Mouse (Mus musculus): ENCODE data around the gene Spef2. TPM values are rescaled to one million over a fixed set of nuclear protein-coding genes. Genes with fewer than 3 reads are reported as not detected.

Gene Spef2
- polyA plus RNA-seq, 1 experiment from 2014 or later, result 1.8 TPM

GRCm38 (mm10) chr15:9629660-9630059, 119.0 kb downstream of the Spef2 start:
- no peaks in the 10 kb centered on the region for H3K9me3 ChIP-seq (ENCODE audit: control insufficient read depth, low read length)
- no peaks in the 10 kb centered on the region for H3K36me3 ChIP-seq (ENCODE audit: control insufficient read depth, insufficient read depth, low read length)
- H3K4me1 ChIP-seq (replicated peaks; ENCODE audit: control insufficient read depth, insufficient read depth, low read length), result no peaks in the 10 kb centered on the region
- no peak overlapping the region for H3K4me2 ChIP-seq (replicated peaks; ENCODE audit: low read depth, low read length)
- no peak for DNase-seq (ENCODE audit: low spot score)
- ATAC-seq (ENCODE audit: low FRiP score), result no peak
- H3K27ac ChIP-seq (ENCODE audit: low read depth, low read length), result no peak overlapping the region
- no peak overlapping the region for H3K4me3 ChIP-seq (ENCODE audit: low read depth, low read length)
- WGBS, result 61% methylated on average over 1 of the region's 1 CpGs
- H3K27me3 ChIP-seq (ENCODE audit: control insufficient read depth, insufficient read depth, low read length), result no peaks in the 10 kb centered on the region
- H3K9ac ChIP-seq (ENCODE audit: low read depth, low read length), result no peak overlapping the region

- H3K27ac ChIP-seq (ENCODE audit: low read depth, low read length), result no peak overlapping the region
- H3K4me3 ChIP-seq (ENCODE audit: low read depth, low read length), result no peak overlapping the region
- no peak overlapping the region for H3K9ac ChIP-seq (ENCODE audit: low read depth, low read length)
- DNase-seq (ENCODE audit: low spot score) (no peak), ATAC-seq (ENCODE audit: low FRiP score) (no peak)
- no peaks in the 10 kb centered on the region for H3K9me3 ChIP-seq (ENCODE audit: control insufficient read depth, low read length)
- no peak overlapping the region for H3K4me2 ChIP-seq (replicated peaks; ENCODE audit: low read depth, low read length)
- no peaks in the 10 kb centered on the region for H3K4me1 ChIP-seq (replicated peaks; ENCODE audit: control insufficient read depth, insufficient read depth, low read length)
- H3K27me3 ChIP-seq (ENCODE audit: control insufficient read depth, insufficient read depth, low read length), result no peaks in the 10 kb centered on the region
- H3K36me3 ChIP-seq (ENCODE audit: control insufficient read depth, insufficient read depth, low read length), result no peaks in the 10 kb centered on the region
- WGBS, result 76% methylated on average over 2 of the region's 2 CpGs
Measured at GRCm38 (mm10) chr15:9624619-9625018, 124.0 kb downstream of the Spef2 start.

- ATAC-seq (ENCODE audit: low FRiP score), result no peak
- no peak for DNase-seq (ENCODE audit: low spot score)
- WGBS, result 79% methylated on average over 4 of the region's 4 CpGs
Measured at GRCm38 (mm10) chr15:9608177-9608576, 140.5 kb downstream of the Spef2 start.

DNA sequence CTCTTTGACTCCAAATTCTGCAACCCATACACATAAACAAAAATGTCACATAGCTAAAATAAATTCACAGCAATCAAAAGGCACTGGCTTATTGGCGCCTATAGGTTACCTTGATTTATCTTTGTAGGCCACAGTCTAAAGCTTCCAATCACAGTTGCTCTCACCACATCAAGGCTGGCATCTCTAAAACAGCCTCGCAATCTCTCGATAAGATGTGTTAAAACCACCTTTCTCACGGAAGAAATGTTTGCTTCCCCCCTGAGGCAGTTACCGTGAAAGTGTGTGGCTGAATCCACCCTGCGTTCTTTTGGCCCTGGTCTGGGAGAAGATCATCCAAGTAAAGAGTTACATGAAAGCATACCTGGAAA, 148.6 kb downstream of the Spef2 start:
- H3K4me3 ChIP-seq (ENCODE audit: low read depth, low read length), result no peak overlapping the region
- DNase-seq (ENCODE audit: low spot score), result no peak
- WGBS, result 96% methylated on average over 6 of the region's 6 CpGs
- H3K27ac ChIP-seq (ENCODE audit: low read depth, low read length), result no peak overlapping the region
- no peaks in the 10 kb centered on the region for H3K9me3 ChIP-seq (ENCODE audit: control insufficient read depth, low read length)
- no peaks in the 10 kb centered on the region for H3K4me1 ChIP-seq (replicated peaks; ENCODE audit: control insufficient read depth, insufficient read depth, low read length)
- H3K9ac ChIP-seq (ENCODE audit: low read depth, low read length), result no peak overlapping the region
- H3K4me2 ChIP-seq (replicated peaks; ENCODE audit: low read depth, low read length), result no peak overlapping the region
- ATAC-seq (ENCODE audit: low FRiP score), result no peak
- no peaks in the 10 kb centered on the region for H3K36me3 ChIP-seq (ENCODE audit: control insufficient read depth, insufficient read depth, low read length)
- H3K27me3 ChIP-seq (ENCODE audit: control insufficient read depth, insufficient read depth, low read length), result no peaks in the 10 kb centered on the region

More at GRCm38 (mm10) chr15:9608177-9608576, 140.5 kb downstream of the Spef2 start:
- no peaks in the 10 kb centered on the region for H3K36me3 ChIP-seq (ENCODE audit: control insufficient read depth, insufficient read depth, low read length)
- no peaks in the 10 kb centered on the region for H3K4me1 ChIP-seq (replicated peaks; ENCODE audit: control insufficient read depth, insufficient read depth, low read length)
- H3K9me3 ChIP-seq (ENCODE audit: control insufficient read depth, low read length), result no peaks in the 10 kb centered on the region
- no peaks in the 10 kb centered on the region for H3K27me3 ChIP-seq (ENCODE audit: control insufficient read depth, insufficient read depth, low read length)
- H3K4me3 ChIP-seq (ENCODE audit: low read depth, low read length), result no peak overlapping the region
- no peak overlapping the region for H3K4me2 ChIP-seq (replicated peaks; ENCODE audit: low read depth, low read length)
- H3K9ac ChIP-seq (ENCODE audit: low read depth, low read length), result no peak overlapping the region
- no peak overlapping the region for H3K27ac ChIP-seq (ENCODE audit: low read depth, low read length)

DNA sequence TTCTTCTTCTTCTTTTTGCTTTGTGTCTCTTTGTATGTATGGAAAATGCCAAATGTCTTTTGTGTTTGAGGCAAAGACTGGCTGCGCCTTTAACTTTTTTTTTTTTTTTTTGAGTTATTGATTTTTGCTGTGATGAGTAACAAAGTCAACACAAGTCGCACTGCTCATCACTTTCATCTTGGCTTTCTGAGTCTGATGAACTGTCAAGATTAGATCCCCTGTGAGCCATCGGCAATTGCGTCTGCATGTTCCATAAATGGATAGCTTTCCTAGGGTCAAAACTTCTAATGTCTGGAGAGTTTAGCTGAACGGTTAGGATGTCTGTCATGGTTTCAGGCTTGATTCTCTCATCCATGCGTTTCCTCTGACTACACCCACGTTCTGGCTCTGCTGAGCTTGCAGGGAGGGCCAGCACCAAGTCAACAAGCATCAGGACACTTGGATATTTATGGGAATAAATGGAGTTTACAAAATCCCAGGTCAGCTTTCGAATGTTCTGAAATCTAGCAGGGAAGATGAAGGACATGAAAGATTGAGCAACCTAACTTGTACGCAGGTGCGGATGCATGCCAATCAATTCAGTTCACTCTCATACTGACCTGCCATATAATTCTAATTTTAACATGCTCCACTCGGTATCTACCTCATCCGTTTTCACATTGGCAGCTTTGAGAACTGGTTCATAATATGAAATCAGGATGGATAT, 149.1 kb downstream of the Spef2 start:
- Histone ChIP-seq H3K4me2 (replicated peaks; ENCODE audit: low read depth, low read length) (no peak overlapping the region), H3K27ac (ENCODE audit: low read depth, low read length) (no peak overlapping the region), H3K9ac (ENCODE audit: low read depth, low read length) (no peak overlapping the region), H3K27me3 (ENCODE audit: control insufficient read depth, insufficient read depth, low read length) (no peaks in the 10 kb centered on the region), H3K4me1 (replicated peaks; ENCODE audit: control insufficient read depth, insufficient read depth, low read length) (no peaks in the 10 kb centered on the region), H3K4me3 (ENCODE audit: low read depth, low read length) (no peak overlapping the region), H3K9me3 (ENCODE audit: control insufficient read depth, low read length) (no peaks in the 10 kb centered on the region), H3K36me3 (ENCODE audit: control insufficient read depth, insufficient read depth, low read length) (no peaks in the 10 kb centered on the region)
- DNase-seq (ENCODE audit: low spot score) (no peak), ATAC-seq (ENCODE audit: low FRiP score) (no peak)
- 85% methylated on average over 12 of the region's 12 CpGs for WGBS

DNA sequence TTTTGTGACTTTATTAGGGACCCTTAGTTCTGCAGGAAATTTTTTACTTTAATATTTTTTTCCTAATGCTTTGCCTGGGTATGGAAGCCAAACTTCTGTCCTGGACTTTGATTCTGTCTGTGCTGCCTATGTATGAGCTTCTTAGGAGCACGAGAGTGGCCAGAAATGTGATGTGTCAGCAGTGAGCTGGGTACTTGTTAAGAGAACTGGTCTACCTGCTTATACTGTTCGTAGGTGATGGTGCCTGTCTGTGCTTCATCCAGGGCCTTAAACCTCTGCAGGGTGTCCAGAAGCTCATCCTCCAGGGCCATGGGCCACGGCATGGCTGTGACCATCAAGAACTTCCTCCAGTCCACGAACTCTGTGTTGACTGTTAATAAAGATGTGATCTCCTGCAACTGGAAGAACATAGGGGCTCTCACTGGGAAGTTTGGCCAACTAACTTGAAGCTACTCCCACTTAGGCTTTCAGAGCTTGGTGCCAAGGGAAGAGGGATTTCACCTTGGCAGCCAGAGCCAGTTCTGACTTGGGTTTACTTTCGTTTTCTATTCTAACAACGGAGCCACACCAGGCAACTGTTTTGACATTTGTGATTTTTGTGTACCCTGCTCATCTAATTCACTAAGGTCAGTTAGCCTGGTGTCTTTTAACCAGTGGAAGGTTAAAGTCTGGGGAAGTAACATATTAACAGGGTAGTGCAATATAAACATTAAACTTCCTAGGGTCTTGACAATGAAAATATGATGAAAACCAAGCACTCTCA, 152.2 kb downstream of the Spef2 start:
- H3K4me1 ChIP-seq (replicated peaks; ENCODE audit: control insufficient read depth, insufficient read depth, low read length), result no peaks in the 10 kb centered on the region
- no peaks in the 10 kb centered on the region for H3K9me3 ChIP-seq (ENCODE audit: control insufficient read depth, low read length)
- H3K36me3 ChIP-seq (ENCODE audit: control insufficient read depth, insufficient read depth, low read length), result no peaks in the 10 kb centered on the region
- DNase-seq (ENCODE audit: low spot score) (no peak), ATAC-seq (ENCODE audit: low FRiP score) (no peak)
- no peaks in the 10 kb centered on the region for H3K27me3 ChIP-seq (ENCODE audit: control insufficient read depth, insufficient read depth, low read length)
- H3K9ac ChIP-seq (ENCODE audit: low read depth, low read length), result no peak overlapping the region
- H3K27ac ChIP-seq (ENCODE audit: low read depth, low read length), result no peak overlapping the region
- WGBS, result 85% methylated on average over 6 of the region's 6 CpGs
- H3K4me2 ChIP-seq (replicated peaks; ENCODE audit: low read depth, low read length), result no peak overlapping the region
- H3K4me3 ChIP-seq (ENCODE audit: low read depth, low read length), result no peak overlapping the region

DNA sequence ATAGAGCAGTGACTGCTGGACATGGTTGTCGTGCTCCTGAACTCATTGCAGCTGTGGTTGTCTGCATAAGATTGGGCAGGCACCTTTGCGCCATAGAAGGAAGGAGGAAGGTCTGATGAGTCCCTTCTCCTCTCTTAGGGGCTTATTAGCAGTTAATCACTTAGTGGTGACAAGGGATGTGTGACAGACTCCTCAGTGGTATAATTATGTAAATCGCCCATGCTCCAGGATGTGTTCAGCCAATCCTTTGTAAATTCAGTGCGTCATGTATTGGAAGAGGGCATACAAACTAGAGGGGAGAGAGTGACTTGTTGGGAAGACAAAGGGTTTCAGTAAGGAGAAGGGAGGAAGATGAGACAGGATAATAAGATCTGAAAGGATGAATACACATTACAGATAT, 158.7 kb downstream of the Spef2 start:
- Histone ChIP-seq H3K4me3 (ENCODE audit: low read depth, low read length) (no peak overlapping the region), H3K4me2 (replicated peaks; ENCODE audit: low read depth, low read length) (no peak overlapping the region), H3K4me1 (replicated peaks; ENCODE audit: control insufficient read depth, insufficient read depth, low read length) (no peaks in the 10 kb centered on the region), H3K27ac (ENCODE audit: low read depth, low read length) (no peak overlapping the region), H3K9me3 (ENCODE audit: control insufficient read depth, low read length) (no peaks in the 10 kb centered on the region), H3K36me3 (ENCODE audit: control insufficient read depth, insufficient read depth, low read length) (no peaks in the 10 kb centered on the region), H3K27me3 (ENCODE audit: control insufficient read depth, insufficient read depth, low read length) (no peaks in the 10 kb centered on the region), H3K9ac (ENCODE audit: low read depth, low read length) (no peak overlapping the region)
- DNase-seq (ENCODE audit: low spot score) (no peak), ATAC-seq (ENCODE audit: low FRiP score) (no peak)
- WGBS, result 93% methylated on average over 4 of the region's 4 CpGs

DNA sequence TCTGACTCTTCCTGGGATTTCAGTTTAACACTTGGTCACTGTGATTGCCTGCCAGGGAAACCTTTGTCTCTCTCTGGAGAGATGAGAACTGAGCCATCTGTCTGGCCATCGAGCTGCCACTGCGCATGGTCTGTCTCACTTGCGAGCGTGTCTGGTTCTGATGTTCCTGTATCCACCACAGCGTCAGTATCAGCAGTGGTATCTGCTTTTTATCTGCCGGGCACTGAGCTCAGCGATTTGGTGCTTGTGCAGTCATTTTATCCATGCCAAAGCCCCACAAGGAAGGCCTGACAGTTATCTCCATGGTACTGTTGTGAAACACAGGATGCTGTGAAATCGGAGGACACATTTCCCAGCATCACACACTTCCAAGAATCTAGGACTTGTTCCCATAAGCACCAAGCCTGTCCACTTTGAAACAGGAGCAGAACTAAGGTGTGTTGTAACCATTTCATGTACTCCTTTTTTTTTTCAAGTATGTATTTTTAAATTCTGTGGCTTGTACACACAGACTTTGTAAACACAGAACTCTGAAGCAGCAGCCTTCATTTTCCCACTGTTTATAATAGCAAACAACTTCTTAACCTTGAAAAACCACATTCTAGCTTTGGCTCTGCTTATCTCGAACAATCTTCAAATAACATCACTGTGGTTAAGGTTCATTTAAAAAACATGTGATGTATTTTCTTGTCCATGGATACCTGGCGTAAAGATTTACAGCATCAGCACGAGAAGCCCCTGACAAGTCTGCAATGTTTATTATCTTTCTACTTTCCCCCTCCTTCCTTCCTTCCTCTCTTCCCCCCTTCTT, 168.0 kb downstream of the Spef2 start:
- WGBS, result 88% methylated on average over 11 of the region's 11 CpGs
- Histone ChIP-seq H3K4me3 (ENCODE audit: low read depth, low read length) (no peak overlapping the region), H3K4me2 (replicated peaks; ENCODE audit: low read depth, low read length) (no peak overlapping the region), H3K27ac (ENCODE audit: low read depth, low read length) (no peak overlapping the region), H3K9me3 (ENCODE audit: control insufficient read depth, low read length) (no peaks in the 10 kb centered on the region), H3K4me1 (replicated peaks; ENCODE audit: control insufficient read depth, insufficient read depth, low read length) (no peaks in the 10 kb centered on the region), H3K27me3 (ENCODE audit: control insufficient read depth, insufficient read depth, low read length) (no peaks in the 10 kb centered on the region), H3K9ac (ENCODE audit: low read depth, low read length) (no peak overlapping the region), H3K36me3 (ENCODE audit: control insufficient read depth, insufficient read depth, low read length) (no peaks in the 10 kb centered on the region)
- DNase-seq (ENCODE audit: low spot score) (no peak), ATAC-seq (ENCODE audit: low FRiP score) (no peak)
